ENCODE assay signal across 13 mouse cellular contexts in genomic region chr6:43387273-43387672, GRCm38 (mm10).
A peak's percentile ranks its signal among the peaks of the same experiment; 100 is the strongest.
DNase-seq lines count a peak whose midpoint lies in the region; ATAC-seq and TF ChIP-seq lines count a peak whose summit lies in the region.
"Had no signal": no experiment of that assay in that cellular context is flagged by ENCODE, and none has a peak within 500 bp of the region (broad histone marks: within the 10 kb centered on the region; RNA-seq: fewer than 3 reads in every experiment).

No protein-coding gene starts in this region.

- TF ChIP-seq CTCF in forebrain, postnatal 0 days (IDR thresholded peaks at IDR 0.05; ENCODE audit: low read depth): no peak
- TF ChIP-seq CTCF in lung, embryonic 14.5 days (IDR thresholded peaks at IDR 0.05; ENCODE audit: low read depth): no peak
- no peak for TF ChIP-seq CTCF in heart, postnatal 0 days (IDR thresholded peaks at IDR 0.05; ENCODE audit: low read depth)

- no peak overlapping the region for H3K4me3 ChIP-seq in forebrain, embryonic 14.5 days (ENCODE audit: low read depth, low read length)
- no peak overlapping the region for H3K4me3 ChIP-seq in forebrain, postnatal 0 days (ENCODE audit: low read depth, low read length)
- H3K4me3 ChIP-seq in lung, embryonic 14.5 days (ENCODE audit: low read depth, low read length): no peak overlapping the region
- H3K4me3 ChIP-seq in heart, postnatal 0 days (ENCODE audit: low read depth, low read length): no peak overlapping the region
- H3K4me3 ChIP-seq: gastrocnemius, adult 2 months had no signal

- no peak overlapping the region for H3K27ac ChIP-seq in forebrain, embryonic 14.5 days (ENCODE audit: low read depth, low read length)
- no peak overlapping the region for H3K27ac ChIP-seq in forebrain, postnatal 0 days (ENCODE audit: low read depth, low read length)
- H3K27ac ChIP-seq in lung, embryonic 14.5 days (ENCODE audit: low read depth): no peak overlapping the region
- peak overlapping the region; percentile 23; the same call in 1 of the 2 replicates for H3K27ac ChIP-seq in heart, postnatal 0 days (ENCODE audit: low read depth)
- H3K27ac ChIP-seq: gastrocnemius, adult 2 months had no signal

- ATAC-seq in forebrain, embryonic 14.5 days: peak; percentile 65; the same call in 1 of the 2 replicates
- no peak; the same call in 1 of the 2 replicates for ATAC-seq in forebrain, postnatal 0 days
- ATAC-seq in lung, embryonic 14.5 days (ENCODE audit: insufficient read depth): peak; percentile 97
- ATAC-seq in heart, postnatal 0 days (ENCODE audit: insufficient read depth, low read depth): peak; percentile 94
- ATAC-seq in frontal cortex, adult (ENCODE audit: low TSS enrichment): no peak

- H3K9me3 ChIP-seq in forebrain, embryonic 14.5 days (replicated peaks; ENCODE audit: control insufficient read depth, low read length): no peaks in the 10 kb centered on the region
- no peaks in the 10 kb centered on the region for H3K9me3 ChIP-seq in forebrain, postnatal 0 days (ENCODE audit: low read length)
- H3K9me3 ChIP-seq in lung, embryonic 14.5 days (ENCODE audit: low read depth, low read length): no peaks in the 10 kb centered on the region
- H3K9me3 ChIP-seq in heart, postnatal 0 days (replicated peaks; ENCODE audit: control insufficient read depth, low read length): no peaks in the 10 kb centered on the region

- no peak overlapping the region for H3K9ac ChIP-seq in forebrain, embryonic 14.5 days (ENCODE audit: low read length)
- H3K9ac ChIP-seq in forebrain, postnatal 0 days: no peak overlapping the region
- no peak overlapping the region for H3K9ac ChIP-seq in lung, embryonic 14.5 days
- no peak overlapping the region for H3K9ac ChIP-seq in heart, postnatal 0 days (replicated peaks; ENCODE audit: low read depth, low read length)

- DNase-seq in forebrain, embryonic 14.5 days (ENCODE audit: low spot score): peak; percentile 25
- no peak for DNase-seq in forebrain, postnatal 0 days
- DNase-seq in lung, embryonic 14.5 days: peak; percentile 76
- no peak for DNase-seq in lung, adult 18-20 months
- peak; percentile 57 for DNase-seq in heart, postnatal 0 days (ENCODE audit: low spot score)
- peak; percentile 28 for DNase-seq in retina, postnatal 1 day
- DNase-seq in adrenal gland, postnatal 25 days: no peak
- DNase-seq: B cell, adult 2 months; cerebellum, adult 18-20 months; gastrocnemius, adult 2 months; layer of hippocampus, postnatal 36 days; midbrain, embryonic 14.5 days had no signal

- no peak for TF ChIP-seq EP300 in heart, postnatal 0 days (IDR thresholded peaks at IDR 0.05; ENCODE audit: low read depth)

- WGBS in forebrain, embryonic 14.5 days: 37% methylated on average over 1 of the region's 1 CpGs
- WGBS in forebrain, postnatal 0 days: 26% methylated on average over 1 of the region's 1 CpGs
- WGBS in lung, embryonic 14.5 days: 24% methylated on average over 1 of the region's 1 CpGs
- 7% methylated on average over 1 of the region's 1 CpGs for WGBS in heart, postnatal 0 days

- H3K4me2 ChIP-seq in forebrain, embryonic 14.5 days (ENCODE audit: low read length): no peak overlapping the region
- H3K4me2 ChIP-seq in forebrain, postnatal 0 days (ENCODE audit: low read depth): no peak overlapping the region
- H3K4me2 ChIP-seq in lung, embryonic 14.5 days: no peak overlapping the region
- H3K4me2 ChIP-seq in heart, postnatal 0 days (ENCODE audit: low read depth, low read length): no peak overlapping the region

- no peaks in the 10 kb centered on the region for H3K36me3 ChIP-seq in forebrain, embryonic 14.5 days (ENCODE audit: control insufficient read depth, insufficient read depth, low read length)
- H3K36me3 ChIP-seq in forebrain, postnatal 0 days (ENCODE audit: insufficient read depth): no peaks in the 10 kb centered on the region
- no peaks in the 10 kb centered on the region for H3K36me3 ChIP-seq in lung, embryonic 14.5 days (ENCODE audit: insufficient read depth)
- H3K36me3 ChIP-seq in heart, postnatal 0 days (replicated peaks; ENCODE audit: control insufficient read depth, insufficient read depth, low read length): no peaks in the 10 kb centered on the region

- no peaks in the 10 kb centered on the region for H3K27me3 ChIP-seq in forebrain, embryonic 14.5 days (replicated peaks; ENCODE audit: control insufficient read depth, insufficient read depth, low read length)
- H3K27me3 ChIP-seq in forebrain, postnatal 0 days (ENCODE audit: insufficient read depth, low read length): no peaks in the 10 kb centered on the region
- H3K27me3 ChIP-seq in lung, embryonic 14.5 days (ENCODE audit: insufficient read depth, low read length): no peaks in the 10 kb centered on the region
- H3K27me3 ChIP-seq in heart, postnatal 0 days (ENCODE audit: control insufficient read depth, insufficient read depth, low read length): no peaks in the 10 kb centered on the region

- H3K4me1 ChIP-seq in forebrain, embryonic 14.5 days (ENCODE audit: control insufficient read depth, insufficient read depth, low read length): no peaks in the 10 kb centered on the region; the same call in 1 of the 2 replicates
- H3K4me1 ChIP-seq in forebrain, postnatal 0 days (ENCODE audit: insufficient read depth): no peaks in the 10 kb centered on the region
- no peaks in the 10 kb centered on the region for H3K4me1 ChIP-seq in lung, embryonic 14.5 days (ENCODE audit: insufficient read depth)
- peaks cover 12% of the 10 kb centered on the region for H3K4me1 ChIP-seq in heart, postnatal 0 days (ENCODE audit: control insufficient read depth, insufficient read depth)

Comparison
In these comparisons a context has a peak if more than half of its experiments do, and no peak if none do; other contexts are left out.
1. ATAC-seq: peak in forebrain, embryonic 14.5 days (single experiment), lung, embryonic 14.5 days (single experiment) and heart, postnatal 0 days (single experiment); none in forebrain, postnatal 0 days (single experiment) and frontal cortex, adult (single experiment).
2. DNase-seq: peak in forebrain, embryonic 14.5 days (single experiment), lung, embryonic 14.5 days (single experiment), heart, postnatal 0 days (single experiment) and retina, postnatal 1 day (single experiment); none in forebrain, postnatal 0 days (single experiment), lung, adult 18-20 months (0 of 2) and adrenal gland, postnatal 25 days (single experiment).